Mouse (Mus musculus) right cerebral cortex, adult 18-20 months (tissue): ENCODE results near the gene Gm21833.
"Not testable (repeated sequence)": the region's sequence is repeated elsewhere in the genome, so short reads cannot be mapped to it uniquely, and the experiment has no call there.

Experiments used
- DNase-seq: peaks from one replicate; pipeline ENCODE4 v3.0.0; 2022; ENCODE audit warnings: mixed read lengths

The Gm21833 gene

GRCm38 (mm10) chr16:82828082-82828481 is at the start of gene Gm21833:
TSS of gene Gm21833 (plus strand) at chr16:82828382.
- DNase-seq = not testable (repeated sequence)

- DNase-seq = no peak
Observed at GRCm38 (mm10) chr16:82789521-82789920, 38.7 kb upstream of the Gm21833 start.

GRCm38 (mm10) chr16:82796489-82796888 is 31.7 kb upstream of the Gm21833 start:
- no peak for DNase-seq

GRCm38 (mm10) chr16:82815255-82815654 is 12.9 kb upstream of the Gm21833 start:
- DNase-seq = no peak

GRCm38 (mm10) chr16:82816615-82817014 is 11.6 kb upstream of the Gm21833 start:
- no peak for DNase-seq

- no peak for DNase-seq
Observed at GRCm38 (mm10) chr16:82855752-82856151, 27.6 kb downstream of the Gm21833 start.

GRCm38 (mm10) chr16:82864590-82864989 is 36.4 kb downstream of the Gm21833 start:
- no peak for DNase-seq
